Mouse (Mus musculus): Measurements from ENCODE around the gene Pigh. TPM values are rescaled to one million over a fixed set of nuclear protein-coding genes. Genes with fewer than 3 reads are reported as not detected.

Pigh gene
- total and polyA plus RNA-seq, 2 experiments from 2014 or later: 9.7 to 9.8 TPM

DNA sequence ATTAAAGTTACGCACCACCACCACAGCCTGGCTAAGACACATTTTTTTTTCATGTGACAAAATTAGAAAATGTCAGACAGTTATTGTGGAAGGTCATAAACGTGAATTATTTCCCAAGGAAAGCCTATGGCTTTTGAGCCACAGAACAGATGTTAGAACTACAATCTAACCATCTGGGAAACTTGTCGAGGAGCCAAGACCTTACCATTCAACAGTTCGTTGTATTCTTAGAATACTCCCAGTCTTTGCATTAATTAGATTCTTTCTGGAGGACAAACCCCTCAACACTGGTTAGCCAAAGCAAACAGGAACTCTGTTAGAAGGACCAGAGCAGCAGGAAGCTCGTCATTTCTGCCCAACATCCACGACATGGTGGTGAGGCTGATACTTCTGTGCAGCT lies 43.3 kb downstream of the Pigh start:
- H3K27ac ChIP-seq (ENCODE audit: low read depth): no peak overlapping the region
- 54% methylated on average over 6 of the region's 6 CpGs for WGBS
- no peak overlapping the region for H3K4me3 ChIP-seq (ENCODE audit: low read depth, low read length)

DNA sequence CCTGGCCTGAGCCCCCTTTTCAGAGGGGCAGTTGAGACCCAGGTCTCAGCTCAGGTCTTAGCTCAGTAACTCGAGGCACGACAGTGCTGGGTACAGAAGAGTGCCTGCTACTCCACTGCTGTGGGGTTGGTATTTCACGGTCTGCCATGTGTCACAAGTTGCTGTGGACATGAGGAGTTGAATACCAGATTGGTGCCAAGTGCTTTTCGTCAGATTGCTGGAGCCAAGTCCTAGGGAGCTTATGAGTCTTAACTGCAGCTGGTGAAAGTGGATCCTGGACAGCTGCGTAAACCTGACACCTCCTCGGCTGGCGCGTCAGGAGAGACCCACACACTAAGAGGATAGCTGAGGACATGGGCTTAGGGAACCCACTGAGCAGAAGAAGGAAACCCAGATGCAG lies 44.8 kb downstream of the Pigh start:
- DNase-seq (ENCODE audit: low spot score) (peak; percentile 96), ATAC-seq (ENCODE audit: insufficient read depth, low read depth) (peak; percentile 85)
- H3K27ac ChIP-seq (ENCODE audit: low read depth): peak overlapping the region; percentile 30; the same call in 1 of the 2 replicates
- H3K4me2 ChIP-seq (ENCODE audit: low read depth, low read length): no peak overlapping the region
- H3K9me3 ChIP-seq (replicated peaks; ENCODE audit: control insufficient read depth, low read length): no peaks in the 10 kb centered on the region
- H3K9ac ChIP-seq (replicated peaks; ENCODE audit: low read depth, low read length): no peak overlapping the region
- peaks cover 49% of the 10 kb centered on the region for H3K27me3 ChIP-seq (ENCODE audit: control insufficient read depth, insufficient read depth, low read length)
- TF ChIP-seq EP300 (IDR thresholded peaks at IDR 0.05; ENCODE audit: low read depth) (peak; percentile 98), CTCF (IDR thresholded peaks at IDR 0.05; ENCODE audit: low read depth) (no peak)
- peaks cover 23% of the 10 kb centered on the region for H3K4me1 ChIP-seq (ENCODE audit: control insufficient read depth, insufficient read depth)
- peaks cover 7% of the 10 kb centered on the region; the same call in 1 of the 2 replicates for H3K36me3 ChIP-seq (replicated peaks; ENCODE audit: control insufficient read depth, insufficient read depth, low read length)
- 30% methylated on average over 8 of the region's 8 CpGs for WGBS
- no peak overlapping the region for H3K4me3 ChIP-seq (ENCODE audit: low read depth, low read length)

More for the DNA sequence above, 43.3 kb downstream of the Pigh start:
- Histone ChIP-seq H3K4me1 (ENCODE audit: control insufficient read depth, insufficient read depth) (peaks cover 30% of the 10 kb centered on the region), H3K36me3 (replicated peaks; ENCODE audit: control insufficient read depth, insufficient read depth, low read length) (peaks cover 5% of the 10 kb centered on the region; the same call in 1 of the 2 replicates), H3K27me3 (ENCODE audit: control insufficient read depth, insufficient read depth, low read length) (peaks cover 36% of the 10 kb centered on the region), H3K9me3 (replicated peaks; ENCODE audit: control insufficient read depth, low read length) (no peaks in the 10 kb centered on the region), H3K4me2 (ENCODE audit: low read depth, low read length) (no peak overlapping the region), H3K9ac (replicated peaks; ENCODE audit: low read depth, low read length) (no peak overlapping the region)
- DNase-seq (ENCODE audit: low spot score) (no peak), ATAC-seq (ENCODE audit: insufficient read depth, low read depth) (no peak)
- TF ChIP-seq EP300 (IDR thresholded peaks at IDR 0.05; ENCODE audit: low read depth) (no peak), CTCF (IDR thresholded peaks at IDR 0.05; ENCODE audit: low read depth) (no peak)

GRCm38 (mm10) chr12:79041436-79041835 lies 48.0 kb downstream of the Pigh start:
- Histone ChIP-seq H3K27me3 (ENCODE audit: control insufficient read depth, insufficient read depth, low read length) (peaks cover 53% of the 10 kb centered on the region), H3K4me2 (ENCODE audit: low read depth, low read length) (no peak overlapping the region), H3K36me3 (replicated peaks; ENCODE audit: control insufficient read depth, insufficient read depth, low read length) (peaks cover 7% of the 10 kb centered on the region; the same call in 1 of the 2 replicates), H3K9me3 (replicated peaks; ENCODE audit: control insufficient read depth, low read length) (no peaks in the 10 kb centered on the region), H3K9ac (replicated peaks; ENCODE audit: low read depth, low read length) (no peak overlapping the region), H3K4me3 (ENCODE audit: low read depth, low read length) (no peak overlapping the region), H3K27ac (ENCODE audit: low read depth) (no peak overlapping the region), H3K4me1 (ENCODE audit: control insufficient read depth, insufficient read depth) (peaks cover 5% of the 10 kb centered on the region; the same call in 1 of the 2 replicates)
- ATAC-seq (ENCODE audit: insufficient read depth, low read depth): no peak
- DNase-seq (ENCODE audit: low spot score): no peak
- TF ChIP-seq EP300 (IDR thresholded peaks at IDR 0.05; ENCODE audit: low read depth) (no peak), CTCF (IDR thresholded peaks at IDR 0.05; ENCODE audit: low read depth) (no peak)

- 0 out of 2 replicates have a peak, but pooled peaks cover 4% of the 10 kb centered on the region for H3K4me1 ChIP-seq (ENCODE audit: control insufficient read depth, insufficient read depth)
- H3K4me3 ChIP-seq (ENCODE audit: low read depth, low read length): no peak overlapping the region
- H3K36me3 ChIP-seq (replicated peaks; ENCODE audit: control insufficient read depth, insufficient read depth, low read length): peaks cover 7% of the 10 kb centered on the region; the same call in 1 of the 2 replicates
- DNase-seq (ENCODE audit: low spot score) (no peak), ATAC-seq (ENCODE audit: insufficient read depth, low read depth) (no peak)
- TF ChIP-seq EP300 (IDR thresholded peaks at IDR 0.05; ENCODE audit: low read depth): no peak
- no peaks in the 10 kb centered on the region for H3K9me3 ChIP-seq (replicated peaks; ENCODE audit: control insufficient read depth, low read length)
- H3K27ac ChIP-seq (ENCODE audit: low read depth): no peak overlapping the region
- peaks cover 61% of the 10 kb centered on the region for H3K27me3 ChIP-seq (ENCODE audit: control insufficient read depth, insufficient read depth, low read length)
- 81% methylated on average over 11 of the region's 11 CpGs for WGBS
- H3K9ac ChIP-seq (replicated peaks; ENCODE audit: low read depth, low read length): no peak overlapping the region
- H3K4me2 ChIP-seq (ENCODE audit: low read depth, low read length): no peak overlapping the region
Measured at GRCm38 (mm10) chr12:79040201-79040827, 49.1 kb downstream of the Pigh start.

DNA sequence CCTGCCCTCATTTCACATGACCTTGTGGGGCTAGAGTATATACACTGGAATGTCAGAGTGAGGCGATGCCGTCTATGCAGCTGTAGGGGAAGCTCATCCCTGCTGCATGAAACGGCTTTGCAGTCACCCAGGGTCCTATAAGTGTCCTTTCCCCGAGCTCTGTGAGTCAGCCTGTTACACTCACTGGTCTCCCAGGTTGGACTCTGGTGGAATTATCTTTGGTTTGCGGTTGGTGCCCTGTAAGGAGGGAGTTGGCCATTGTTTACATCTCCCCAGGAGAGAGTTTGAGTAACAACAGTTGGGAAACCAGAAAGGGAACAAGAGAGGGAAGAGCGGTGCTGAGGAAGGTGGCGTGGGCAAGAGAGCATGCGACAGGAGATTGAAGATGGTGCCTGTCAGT lies 49.7 kb downstream of the Pigh start:
- TF ChIP-seq EP300 (IDR thresholded peaks at IDR 0.05; ENCODE audit: low read depth): no peak
- no peak for TF ChIP-seq CTCF (IDR thresholded peaks at IDR 0.05; ENCODE audit: low read depth)
- Histone ChIP-seq H3K9me3 (replicated peaks; ENCODE audit: control insufficient read depth, low read length) (no peaks in the 10 kb centered on the region), H3K9ac (replicated peaks; ENCODE audit: low read depth, low read length) (no peak overlapping the region), H3K27me3 (ENCODE audit: control insufficient read depth, insufficient read depth, low read length) (peaks cover 62% of the 10 kb centered on the region), H3K4me3 (ENCODE audit: low read depth, low read length) (no peak overlapping the region), H3K4me2 (ENCODE audit: low read depth, low read length) (no peak overlapping the region), H3K36me3 (replicated peaks; ENCODE audit: control insufficient read depth, insufficient read depth, low read length) (peaks cover 7% of the 10 kb centered on the region; the same call in 1 of the 2 replicates), H3K4me1 (ENCODE audit: control insufficient read depth, insufficient read depth) (no peaks in the 10 kb centered on the region), H3K27ac (ENCODE audit: low read depth) (no peak overlapping the region)
- DNase-seq (ENCODE audit: low spot score) (no peak), ATAC-seq (ENCODE audit: insufficient read depth, low read depth) (no peak)
- WGBS: 78% methylated on average over 8 of the region's 8 CpGs

- H3K27me3 ChIP-seq (ENCODE audit: control insufficient read depth, insufficient read depth, low read length): peaks cover 34% of the 10 kb centered on the region
- H3K36me3 ChIP-seq (replicated peaks; ENCODE audit: control insufficient read depth, insufficient read depth, low read length): no peaks in the 10 kb centered on the region
- H3K4me1 ChIP-seq (ENCODE audit: control insufficient read depth, insufficient read depth): no peaks in the 10 kb centered on the region
- no peak overlapping the region for H3K27ac ChIP-seq (ENCODE audit: low read depth)
- WGBS: 50% methylated on average over 3 of the region's 3 CpGs
- TF ChIP-seq EP300 (IDR thresholded peaks at IDR 0.05; ENCODE audit: low read depth) (no peak), CTCF (IDR thresholded peaks at IDR 0.05; ENCODE audit: low read depth) (no peak)
- no peaks in the 10 kb centered on the region for H3K9me3 ChIP-seq (replicated peaks; ENCODE audit: control insufficient read depth, low read length)
- H3K4me3 ChIP-seq (ENCODE audit: low read depth, low read length): no peak overlapping the region
- no peak for ATAC-seq (ENCODE audit: insufficient read depth, low read depth)
- DNase-seq (ENCODE audit: low spot score): no peak
- no peak overlapping the region for H3K4me2 ChIP-seq (ENCODE audit: low read depth, low read length)
- no peak overlapping the region for H3K9ac ChIP-seq (replicated peaks; ENCODE audit: low read depth, low read length)
Measured at GRCm38 (mm10) chr12:79035349-79035748, 54.1 kb downstream of the Pigh start.
